Mouse (Mus musculus): Measurements from ENCODE around the gene Spag17. TPM values are rescaled to one million over a fixed set of nuclear protein-coding genes. Genes with fewer than 3 reads are reported as not detected.
"Not testable (repeated sequence)": the region's sequence is repeated elsewhere in the genome, so short reads cannot be mapped to it uniquely, and the experiment has no call there.

Gene Spag17
- polyA plus RNA-seq (2012; rRNA removed) = 0.26 and 0.56 TPM in 2 replicates

- no peak for DNase-seq (ENCODE audit: low read depth)
These were observed at the start of gene Spag17 for GRCm38 (mm10) chr3:99885187-99885811. TSS of gene Spag17 (plus strand) at chr3:99885406.

- DNase-seq (ENCODE audit: low read depth) = no peak
These were observed 42.9 kb upstream of the Spag17 start for GRCm38 (mm10) chr3:99842333-99842732.

GRCm38 (mm10) chr3:99842808-99843207 is 42.4 kb upstream of the Spag17 start:
- no peak for DNase-seq (ENCODE audit: low read depth)

GRCm38 (mm10) chr3:99843233-99843632 is 42.0 kb upstream of the Spag17 start:
- no peak for DNase-seq (ENCODE audit: low read depth)

GRCm38 (mm10) chr3:99850926-99851325 is 34.3 kb upstream of the Spag17 start:
- DNase-seq (ENCODE audit: low read depth) = no peak

- no peak for DNase-seq (ENCODE audit: low read depth)
These were observed 30.6 kb upstream of the Spag17 start for GRCm38 (mm10) chr3:99854595-99854994.

GRCm38 (mm10) chr3:99858922-99859321 is 26.3 kb upstream of the Spag17 start:
- DNase-seq (ENCODE audit: low read depth) = no peak

- no peak for DNase-seq (ENCODE audit: low read depth)
These were observed 20.5 kb upstream of the Spag17 start for GRCm38 (mm10) chr3:99864706-99865105.

- no peak for DNase-seq (ENCODE audit: low read depth)
These were observed 10.1 kb upstream of the Spag17 start for GRCm38 (mm10) chr3:99875137-99875536.

- no peak for DNase-seq (ENCODE audit: low read depth)
These were observed 3.7 kb upstream of the Spag17 start for GRCm38 (mm10) chr3:99881498-99881897.

- DNase-seq (ENCODE audit: low read depth) = no peak
These were observed 1.1 kb upstream of the Spag17 start for GRCm38 (mm10) chr3:99883988-99884564.

- not testable (repeated sequence) for DNase-seq (ENCODE audit: low read depth)
These were observed 9.5 kb downstream of the Spag17 start for GRCm38 (mm10) chr3:99894741-99895140.

GRCm38 (mm10) chr3:99913809-99914439 is 28.7 kb downstream of the Spag17 start:
- no peak for DNase-seq (ENCODE audit: low read depth)

GRCm38 (mm10) chr3:99922944-99923343 is 37.7 kb downstream of the Spag17 start:
- DNase-seq (ENCODE audit: low read depth) = no peak

- DNase-seq (ENCODE audit: low read depth) = no peak
These were observed 45.9 kb downstream of the Spag17 start for GRCm38 (mm10) chr3:99930920-99931620.

- no peak for DNase-seq (ENCODE audit: low read depth)
These were observed 51.0 kb downstream of the Spag17 start for GRCm38 (mm10) chr3:99936159-99936558.

- no peak for DNase-seq (ENCODE audit: low read depth)
These were observed 53.5 kb downstream of the Spag17 start for GRCm38 (mm10) chr3:99938611-99939286.

GRCm38 (mm10) chr3:99945171-99945570 is 60.0 kb downstream of the Spag17 start:
- no peak for DNase-seq (ENCODE audit: low read depth)

GRCm38 (mm10) chr3:99954039-99954602 is 68.9 kb downstream of the Spag17 start:
- no peak for DNase-seq (ENCODE audit: low read depth)

- DNase-seq (ENCODE audit: low read depth) = no peak
These were observed 71.3 kb downstream of the Spag17 start for GRCm38 (mm10) chr3:99956517-99956916.

GRCm38 (mm10) chr3:99959805-99960485 is 74.7 kb downstream of the Spag17 start:
- no peak for DNase-seq (ENCODE audit: low read depth)
